Mouse (Mus musculus): ENCODE results near the gene Rab3ip. TPM values are rescaled to one million over a fixed set of nuclear protein-coding genes. Genes with fewer than 3 reads are reported as not detected.

Gene Rab3ip
- polyA plus RNA-seq, 1 experiment from 2014 or later = 25.0 TPM

DNA sequence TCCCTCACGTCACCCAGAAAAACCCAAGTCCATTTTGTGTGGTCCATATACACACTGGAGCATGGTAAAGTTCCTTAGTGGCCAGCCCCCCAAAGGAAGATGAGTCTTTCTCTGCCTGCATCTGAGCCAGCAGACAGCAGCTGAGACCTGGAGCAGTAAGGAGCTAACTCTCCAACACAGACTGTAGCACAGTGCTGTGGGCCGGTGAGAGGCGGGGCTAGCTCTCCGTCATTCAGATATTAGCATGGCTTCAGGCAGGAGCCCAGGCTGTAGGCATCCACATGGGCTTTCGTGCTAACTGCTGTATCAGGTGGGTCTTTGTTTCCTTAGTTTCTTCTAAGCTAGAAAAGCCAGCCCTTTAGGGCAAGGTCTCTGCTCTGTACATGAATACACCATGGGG, 60.0 kb downstream of the Rab3ip start:
- WGBS = 49% methylated on average over 5 of the region's 5 CpGs
- Histone ChIP-seq H3K4me1 (0 out of 2 replicates have a peak, but pooled peaks cover 7% of the 10 kb centered on the region), H3K27ac (no peak overlapping the region), H3K27me3 (no peaks in the 10 kb centered on the region), H3K36me3 (no peaks in the 10 kb centered on the region), H3K9ac (no peak overlapping the region), H3K4me2 (no peak overlapping the region), H3K9me3 (no peaks in the 10 kb centered on the region), H3K4me3 (no peak overlapping the region)
- ATAC-seq (ENCODE audit: insufficient number of reproducible peaks, low FRiP score, low TSS enrichment, low read depth) = no peak

DNA sequence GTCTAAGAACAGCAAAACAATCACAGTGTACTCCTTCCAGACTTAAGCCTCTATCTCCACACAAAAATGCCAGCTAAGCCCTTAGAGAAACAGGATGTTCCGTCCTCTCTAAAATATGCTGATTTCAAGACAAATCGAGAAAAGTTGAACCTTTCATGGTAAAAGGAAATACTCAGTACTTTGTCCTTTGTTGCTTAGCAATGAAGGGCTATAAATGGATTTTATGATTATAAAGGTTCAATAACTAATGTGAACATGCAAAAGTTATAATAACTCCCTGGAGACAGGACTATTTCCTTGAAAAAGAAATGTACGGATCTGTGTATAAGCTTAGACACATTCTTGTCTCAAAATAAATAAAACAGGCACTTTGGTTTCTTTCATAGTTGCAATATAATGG, 66.0 kb downstream of the Rab3ip start:
- 54% methylated on average over 3 of the region's 3 CpGs for WGBS
- no peak for ATAC-seq (ENCODE audit: insufficient number of reproducible peaks, low FRiP score, low TSS enrichment, low read depth)
- no peaks in the 10 kb centered on the region for H3K4me1 ChIP-seq

DNA sequence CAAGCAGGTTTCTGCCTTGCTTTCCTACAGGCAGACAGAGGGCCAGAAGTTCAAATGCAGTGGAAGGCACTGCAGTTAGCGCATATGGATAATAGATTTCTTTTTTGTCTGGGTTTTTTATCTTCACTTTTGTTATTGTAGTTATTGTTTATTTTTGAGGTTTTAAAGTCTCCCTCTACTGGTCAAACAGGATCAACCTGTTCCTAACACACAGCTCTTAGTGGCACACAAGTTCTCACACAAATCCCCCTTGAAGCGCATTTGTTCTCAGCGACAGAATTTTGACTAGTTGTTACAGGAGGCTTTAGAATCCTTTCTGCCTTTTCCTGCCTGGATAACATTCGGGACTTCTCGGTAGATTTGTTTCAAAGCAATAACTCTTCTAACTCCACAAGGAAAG, 67.0 kb downstream of the Rab3ip start:
- Histone ChIP-seq H3K9me3 (no peaks in the 10 kb centered on the region), H3K27me3 (no peaks in the 10 kb centered on the region), H3K27ac (no peak overlapping the region), H3K4me2 (no peak overlapping the region), H3K36me3 (no peaks in the 10 kb centered on the region), H3K4me3 (no peak overlapping the region), H3K9ac (no peak overlapping the region), H3K4me1 (no peaks in the 10 kb centered on the region)
- WGBS = 53% methylated on average over 5 of the region's 5 CpGs
- ATAC-seq (ENCODE audit: insufficient number of reproducible peaks, low FRiP score, low TSS enrichment, low read depth) = no peak

More for the DNA sequence above, 66.0 kb downstream of the Rab3ip start:
- Histone ChIP-seq H3K27ac (no peak overlapping the region), H3K9ac (no peak overlapping the region), H3K4me2 (no peak overlapping the region), H3K36me3 (no peaks in the 10 kb centered on the region), H3K4me3 (no peak overlapping the region), H3K9me3 (no peaks in the 10 kb centered on the region), H3K27me3 (no peaks in the 10 kb centered on the region)

DNA sequence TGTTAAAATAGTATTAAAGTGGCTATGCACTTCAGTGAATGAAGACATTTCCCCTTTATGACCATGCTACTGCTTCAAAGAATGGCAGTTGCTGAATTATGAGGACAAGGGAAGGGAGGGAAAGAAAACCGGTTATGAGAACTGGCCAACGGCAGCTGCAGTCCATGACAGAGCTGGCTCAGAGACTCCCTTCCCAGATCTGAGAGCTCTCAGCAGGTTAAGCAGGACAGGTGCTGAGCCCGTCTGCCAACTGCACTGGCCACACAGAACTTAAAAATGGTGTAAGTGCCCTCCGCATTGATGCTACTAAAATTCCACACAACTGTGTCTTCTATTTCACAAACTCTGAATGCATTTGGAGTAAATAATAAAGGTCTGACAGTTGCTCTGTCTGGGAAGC, 73.1 kb downstream of the Rab3ip start:
- Histone ChIP-seq H3K9ac (no peak overlapping the region), H3K36me3 (no peaks in the 10 kb centered on the region), H3K9me3 (no peaks in the 10 kb centered on the region), H3K4me1 (no peaks in the 10 kb centered on the region), H3K27ac (no peak overlapping the region), H3K27me3 (no peaks in the 10 kb centered on the region), H3K4me3 (no peak overlapping the region), H3K4me2 (no peak overlapping the region)
- 45% methylated on average over 4 of the region's 4 CpGs for WGBS
- no peak for ATAC-seq (ENCODE audit: insufficient number of reproducible peaks, low FRiP score, low TSS enrichment, low read depth)

DNA sequence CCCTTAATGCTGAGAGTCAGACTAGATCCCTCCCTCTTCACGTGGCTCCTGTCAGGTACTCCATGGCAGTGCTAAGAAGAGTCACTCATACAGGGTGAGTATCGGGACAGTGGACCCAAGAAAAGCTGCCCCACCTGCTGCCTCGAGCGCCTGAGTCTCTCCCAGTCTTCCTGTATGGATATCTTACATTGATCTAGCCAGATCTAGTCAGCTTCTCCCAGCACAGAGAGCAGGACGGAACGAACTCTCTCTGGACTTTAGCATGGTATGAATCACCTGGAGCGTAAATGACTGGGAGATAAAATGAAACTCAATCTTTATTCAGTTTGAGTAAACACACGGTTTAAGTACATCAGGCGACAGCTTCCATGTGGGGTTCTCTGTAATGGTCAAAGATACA, 76.1 kb downstream of the Rab3ip start:
- H3K36me3 ChIP-seq = no peaks in the 10 kb centered on the region
- H3K4me1 ChIP-seq = no peaks in the 10 kb centered on the region
- H3K27ac ChIP-seq = no peak overlapping the region
- no peak overlapping the region for H3K9ac ChIP-seq
- no peaks in the 10 kb centered on the region for H3K9me3 ChIP-seq
- no peaks in the 10 kb centered on the region for H3K27me3 ChIP-seq
- 82% methylated on average over 9 of the region's 9 CpGs for WGBS
- no peak overlapping the region for H3K4me3 ChIP-seq
- no peak overlapping the region for H3K4me2 ChIP-seq
- no peak for ATAC-seq (ENCODE audit: insufficient number of reproducible peaks, low FRiP score, low TSS enrichment, low read depth)

DNA sequence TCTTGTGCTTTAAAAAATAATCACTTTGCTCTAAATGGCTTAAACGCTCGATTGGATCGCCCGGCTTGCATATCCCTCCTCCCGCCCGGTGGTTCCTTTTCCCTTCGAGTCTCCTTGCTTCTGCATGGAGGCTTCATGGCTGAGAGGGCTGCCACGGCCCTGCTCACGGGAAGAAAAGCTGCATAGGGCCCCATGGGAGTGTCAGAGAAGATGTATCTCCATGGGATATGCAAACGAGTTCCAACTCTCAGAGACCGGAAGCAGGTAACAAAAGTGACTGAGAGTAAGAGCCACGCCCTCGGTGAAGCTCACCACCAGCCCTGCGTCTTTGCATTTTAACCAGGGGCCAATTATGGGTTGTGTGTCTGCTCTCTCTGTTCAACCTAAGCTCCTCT, 78.6 kb downstream of the Rab3ip start:
- no peak for ATAC-seq (ENCODE audit: insufficient number of reproducible peaks, low FRiP score, low TSS enrichment, low read depth)
- no peaks in the 10 kb centered on the region for H3K27me3 ChIP-seq
- WGBS = 53% methylated on average over 14 of the region's 14 CpGs
- H3K9ac ChIP-seq = no peak overlapping the region
- H3K4me3 ChIP-seq = no peak overlapping the region
- H3K9me3 ChIP-seq = no peaks in the 10 kb centered on the region
- H3K27ac ChIP-seq = no peak overlapping the region
- H3K4me2 ChIP-seq = peak overlapping the region; percentile 25; the same call in 1 of the 2 replicates
- no peaks in the 10 kb centered on the region for H3K36me3 ChIP-seq
- H3K4me1 ChIP-seq = no peaks in the 10 kb centered on the region

DNA sequence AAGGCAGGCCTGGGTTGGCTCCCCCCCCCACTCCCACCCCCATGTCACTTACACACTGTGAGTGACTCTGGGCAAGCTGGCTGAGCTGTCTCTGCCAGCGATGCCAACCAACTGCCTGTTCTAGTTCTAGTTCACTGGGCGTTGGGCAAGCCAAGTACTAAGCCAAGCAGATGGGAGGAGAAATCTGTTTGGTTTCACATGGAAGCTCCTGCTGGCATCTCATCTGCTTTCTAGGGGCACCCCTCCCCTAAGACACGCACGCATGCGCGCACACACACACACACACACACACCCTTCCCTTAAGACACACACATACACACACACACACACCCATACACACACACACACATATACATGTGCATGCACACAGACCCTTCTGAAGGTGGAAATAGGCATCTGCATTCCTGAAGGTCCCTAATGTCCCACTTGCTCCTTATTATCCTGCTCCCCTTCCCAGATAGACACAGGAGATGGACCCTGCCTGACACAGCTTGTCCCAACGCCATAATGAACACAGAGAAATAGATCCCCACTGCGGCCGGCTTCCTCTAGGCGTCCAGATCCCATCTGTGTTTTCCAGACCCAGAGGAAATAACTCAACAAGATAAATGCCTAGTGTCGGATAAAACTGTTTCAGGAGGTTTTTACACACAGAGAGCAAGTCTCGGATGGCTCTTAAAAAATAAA, 79.1 kb downstream of the Rab3ip start:
- 71% methylated on average over 12 of the region's 12 CpGs for WGBS
- no peak overlapping the region for H3K9ac ChIP-seq
- H3K4me3 ChIP-seq = no peak overlapping the region
- 0 out of 2 replicates have a peak overlapping the region, but pooled peaks have one; percentile 25 for H3K4me2 ChIP-seq
- no peak for ATAC-seq (ENCODE audit: insufficient number of reproducible peaks, low FRiP score, low TSS enrichment, low read depth)
- no peaks in the 10 kb centered on the region for H3K9me3 ChIP-seq
- H3K27ac ChIP-seq = no peak overlapping the region
- H3K36me3 ChIP-seq = no peaks in the 10 kb centered on the region
- H3K27me3 ChIP-seq = no peaks in the 10 kb centered on the region
- no peaks in the 10 kb centered on the region for H3K4me1 ChIP-seq

DNA sequence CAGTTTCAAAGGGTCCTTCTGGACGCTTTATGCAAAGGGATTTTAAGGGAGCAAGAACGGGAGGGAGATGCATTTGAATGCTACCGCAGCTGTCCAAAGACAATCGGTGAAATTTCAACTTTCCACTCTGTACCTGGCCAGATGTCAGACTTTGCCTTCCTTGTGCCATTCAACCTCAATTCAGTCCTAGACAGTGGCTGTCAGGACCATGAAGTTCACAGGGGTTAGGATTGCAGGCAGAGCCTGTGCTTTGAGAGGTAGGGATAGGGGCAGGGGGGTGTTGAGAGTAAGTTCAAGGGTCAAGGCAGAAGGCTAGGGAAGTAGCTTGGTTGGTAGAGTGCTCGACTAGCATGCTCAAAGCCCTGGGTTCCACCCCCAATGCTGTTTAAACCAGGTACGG, 79.8 kb downstream of the Rab3ip start:
- Histone ChIP-seq H3K27me3 (no peaks in the 10 kb centered on the region), H3K4me3 (no peak overlapping the region), H3K9me3 (no peaks in the 10 kb centered on the region), H3K4me2 (no peak overlapping the region), H3K27ac (no peak overlapping the region), H3K4me1 (no peaks in the 10 kb centered on the region), H3K36me3 (no peaks in the 10 kb centered on the region), H3K9ac (no peak overlapping the region)
- WGBS = 80% methylated on average over 6 of the region's 6 CpGs
- no peak for ATAC-seq (ENCODE audit: insufficient number of reproducible peaks, low FRiP score, low TSS enrichment, low read depth)

Other genes with a start within 250 kb of the Rab3ip start
- gene Myrfl, start 53.9 kb downstream of the Rab3ip start, polyA plus RNA-seq (2015; fragmentation: Nextera tagmentation; extraction: Ambion mirVana) = 0.17 and 0.19 TPM in 2 replicates
- gene Gm10271, start 21.8 kb upstream of the Rab3ip start, polyA plus RNA-seq (2015; fragmentation: Nextera tagmentation; extraction: Ambion mirVana) = not detected in 2 replicates
- 0.90 and 2.6 TPM in 2 replicates for gene Best3, start 35.5 kb upstream of the Rab3ip start, polyA plus RNA-seq (2015; fragmentation: Nextera tagmentation; extraction: Ambion mirVana)
- gene Lrrc10, start 94.6 kb upstream of the Rab3ip start, polyA plus RNA-seq (2015; fragmentation: Nextera tagmentation; extraction: Ambion mirVana) = not detected in 2 replicates
- 210 and 233 TPM in 2 replicates for gene Cct2, start 113.0 kb upstream of the Rab3ip start, polyA plus RNA-seq (2015; fragmentation: Nextera tagmentation; extraction: Ambion mirVana)
- gene Frs2, start 197.8 kb upstream of the Rab3ip start, polyA plus RNA-seq (2015; fragmentation: Nextera tagmentation; extraction: Ambion mirVana) = 18.5 and 20.6 TPM in 2 replicates